Mouse (Mus musculus): Measurements from ENCODE around the gene Tent5b. TPM values are rescaled to one million over a fixed set of nuclear protein-coding genes. Genes with fewer than 3 reads are reported as not detected.

Tent5b gene
- polyA plus RNA-seq, 1 experiment = 0.30 TPM

GRCm38 (mm10) chr4:133482479-133482878 lies 2.5 kb downstream of the Tent5b start:
- TF ChIP-seq POLR2A (IDR thresholded peaks at IDR 0.05; ENCODE audit: low read depth, low read length) (no peak), CTCF (IDR thresholded peaks at IDR 0.05; ENCODE audit: extremely low read depth, insufficient read depth, insufficient read length, insufficient replicate concordance) (no peak)
- peaks cover 7% of the 10 kb centered on the region; the same call in 1 of the 2 replicates for H3K4me1 ChIP-seq (ENCODE audit: control insufficient read depth, insufficient read depth, insufficient read length)
- H3K36me3 ChIP-seq (ENCODE audit: control insufficient read depth, insufficient read depth, low read length) = no peaks in the 10 kb centered on the region
- no peak for DNase-seq (ENCODE audit: low read depth in 1 of 2, low spot score in 2 of 2)
- no peak overlapping the region for H3K4me3 ChIP-seq (ENCODE audit: extremely low read depth, insufficient read depth, insufficient read length)
- no peak overlapping the region for H3K27ac ChIP-seq (ENCODE audit: insufficient read depth, low read length)
- WGBS = 88% methylated on average over 3 of the region's 3 CpGs
- peaks cover 18% of the 10 kb centered on the region for H3K27me3 ChIP-seq (ENCODE audit: control insufficient read depth, insufficient read depth, low read length)

- no peak overlapping the region for H3K27ac ChIP-seq (ENCODE audit: insufficient read depth, low read length)
- no peak overlapping the region for H3K4me3 ChIP-seq (ENCODE audit: extremely low read depth, insufficient read depth, insufficient read length)
- TF ChIP-seq POLR2A (IDR thresholded peaks at IDR 0.05; ENCODE audit: low read depth, low read length) = no peak
- TF ChIP-seq CTCF (IDR thresholded peaks at IDR 0.05; ENCODE audit: extremely low read depth, insufficient read depth, insufficient read length, insufficient replicate concordance) = no peak
- H3K4me1 ChIP-seq (ENCODE audit: control insufficient read depth, insufficient read depth, insufficient read length) = peaks cover 7% of the 10 kb centered on the region; the same call in 1 of the 2 replicates
- no peaks in the 10 kb centered on the region for H3K36me3 ChIP-seq (ENCODE audit: control insufficient read depth, insufficient read depth, low read length)
- 22% methylated on average over 22 of the region's 22 CpGs for WGBS
- peaks cover 18% of the 10 kb centered on the region for H3K27me3 ChIP-seq (ENCODE audit: control insufficient read depth, insufficient read depth, low read length)
- DNase-seq (ENCODE audit: low read depth in 1 of 2, low spot score in 2 of 2) = no peak
Observed at GRCm38 (mm10) chr4:133484266-133485025, 4.5 kb downstream of the Tent5b start.

GRCm38 (mm10) chr4:133485691-133486425 lies 5.9 kb downstream of the Tent5b start:
- Histone ChIP-seq H3K36me3 (ENCODE audit: control insufficient read depth, insufficient read depth, low read length) (no peaks in the 10 kb centered on the region), H3K4me3 (ENCODE audit: extremely low read depth, insufficient read depth, insufficient read length) (no peak overlapping the region), H3K27me3 (ENCODE audit: control insufficient read depth, insufficient read depth, low read length) (peaks cover 8% of the 10 kb centered on the region; the same call in 1 of the 2 replicates), H3K27ac (ENCODE audit: insufficient read depth, low read length) (no peak overlapping the region), H3K4me1 (ENCODE audit: control insufficient read depth, insufficient read depth, insufficient read length) (no peaks in the 10 kb centered on the region)
- TF ChIP-seq POLR2A (IDR thresholded peaks at IDR 0.05; ENCODE audit: low read depth, low read length) (no peak), CTCF (IDR thresholded peaks at IDR 0.05; ENCODE audit: extremely low read depth, insufficient read depth, insufficient read length, insufficient replicate concordance) (no peak)
- 91% methylated on average over 28 of the region's 28 CpGs for WGBS
- DNase-seq (ENCODE audit: low read depth in 1 of 2, low spot score in 2 of 2) = no peak

- WGBS = 93% methylated on average over 26 of the region's 26 CpGs
- no peak overlapping the region for H3K4me3 ChIP-seq (ENCODE audit: extremely low read depth, insufficient read depth, insufficient read length)
- H3K36me3 ChIP-seq (ENCODE audit: control insufficient read depth, insufficient read depth, low read length) = no peaks in the 10 kb centered on the region
- no peaks in the 10 kb centered on the region for H3K4me1 ChIP-seq (ENCODE audit: control insufficient read depth, insufficient read depth, insufficient read length)
- DNase-seq (ENCODE audit: low read depth in 1 of 2, low spot score in 2 of 2) = no peak
- H3K27ac ChIP-seq (ENCODE audit: insufficient read depth, low read length) = no peak overlapping the region
- peaks cover 6% of the 10 kb centered on the region; the same call in 1 of the 2 replicates for H3K27me3 ChIP-seq (ENCODE audit: control insufficient read depth, insufficient read depth, low read length)
- no peak for TF ChIP-seq CTCF (IDR thresholded peaks at IDR 0.05; ENCODE audit: extremely low read depth, insufficient read depth, insufficient read length, insufficient replicate concordance)
- no peak for TF ChIP-seq POLR2A (IDR thresholded peaks at IDR 0.05; ENCODE audit: low read depth, low read length)
Observed at GRCm38 (mm10) chr4:133486673-133487357, 6.9 kb downstream of the Tent5b start.

- no peak overlapping the region for H3K4me3 ChIP-seq (ENCODE audit: extremely low read depth, insufficient read depth, insufficient read length)
- H3K4me1 ChIP-seq (ENCODE audit: control insufficient read depth, insufficient read depth, insufficient read length) = no peaks in the 10 kb centered on the region
- no peak overlapping the region for H3K27ac ChIP-seq (ENCODE audit: insufficient read depth, low read length)
- 0 out of 2 replicates have a peak, but pooled peaks cover 3% of the 10 kb centered on the region for H3K27me3 ChIP-seq (ENCODE audit: control insufficient read depth, insufficient read depth, low read length)
- DNase-seq (ENCODE audit: low read depth in 1 of 2, low spot score in 2 of 2) = no peak
- WGBS = 88% methylated on average over 20 of the region's 20 CpGs
- TF ChIP-seq POLR2A (IDR thresholded peaks at IDR 0.05; ENCODE audit: low read depth, low read length) = no peak
- TF ChIP-seq CTCF (IDR thresholded peaks at IDR 0.05; ENCODE audit: extremely low read depth, insufficient read depth, insufficient read length, insufficient replicate concordance) = no peak
- H3K36me3 ChIP-seq (ENCODE audit: control insufficient read depth, insufficient read depth, low read length) = no peaks in the 10 kb centered on the region
Observed at GRCm38 (mm10) chr4:133488619-133489392, 8.9 kb downstream of the Tent5b start.

All from spleen, adult 2 months (tissue).